Mouse (Mus musculus) mammary gland, adult 2 months (tissue): Measurements from ENCODE around the gene Nr2c2. TPM values are rescaled to one million over a fixed set of nuclear protein-coding genes. Genes with fewer than 3 reads are reported as not detected.

Experiments used
- polyA plus RNA-seq: library from polyadenylated mRNA; depleted of rRNA; stranded (reverse); fragments of >200 nt; gene quantifications from 2 replicates; pipeline ENCODE4 v1.2.3, GENCODE M21; 2012; ENCODE audit warnings: low replicate concordance; rRNA removed

The Nr2c2 gene
- 13.0 and 24.0 TPM in 2 replicates for polyA plus RNA-seq

GRCm38 (mm10) chr6:92091130-92091591, at the start of gene Nr2c2:
Gene Nr2c2 (plus strand): TSS chr6:92091390.

GRCm38 (mm10) chr6:92183621-92184131, 92.5 kb downstream of the Nr2c2 start, which contains the start of gene Mrps25:
Gene Mrps25 (minus strand): TSS chr6:92184033.

GRCm38 (mm10) chr6:92214773-92215449, 123.7 kb downstream of the Nr2c2 start, which contains the start of gene Rbsn:
Gene Rbsn (minus strand): TSS chr6:92214925.

Other genes starting within 250 kb of the Nr2c2 start
- gene Ccdc174, start 213.3 kb upstream of the Nr2c2 start, polyA plus RNA-seq, result 3.4 and 6.1 TPM in 2 replicates
- gene 4930590J08Rik, start 188.6 kb upstream of the Nr2c2 start, polyA plus RNA-seq, result 0.10 and 0.33 TPM in 2 replicates
- 8.7 and 9.8 TPM in 2 replicates for gene Fgd5, start 112.5 kb upstream of the Nr2c2 start, polyA plus RNA-seq
- gene Mrps25, start 92.6 kb downstream of the Nr2c2 start, polyA plus RNA-seq, result 3.8 and 12.7 TPM in 2 replicates
- 7.6 and 11.0 TPM in 2 replicates for gene Rbsn, start 123.5 kb downstream of the Nr2c2 start, polyA plus RNA-seq
- not detected in 2 replicates for gene Trh, start 153.3 kb downstream of the Nr2c2 start, polyA plus RNA-seq